Mouse (Mus musculus) liver, embryonic 15.5 days (tissue): Measurements from ENCODE around the gene Gm20916. TPM values are rescaled to one million over a fixed set of nuclear protein-coding genes. Genes with fewer than 3 reads are reported as not detected.
"Not testable (repeated sequence)": the region's sequence is repeated elsewhere in the genome, so short reads cannot be mapped to it uniquely, and the experiment has no call there.

Source experiments
- ATAC-seq: fragments of 200-750 bp; cut with Nextera tagmentation; 2 replicates; pipeline ENCODE4 v1.8.0; 2017; ENCODE audit warnings: moderate number of reproducible peaks, mild to moderate bottlenecking, moderate library complexity; ENCODE audit not compliant: insufficient read depth
- H3K27ac ChIP-seq: fragments of 300-500 bp; sonication (generic); replicated peaks from 2 replicates; pipeline ENCODE4 v1.5.1; 2015; ENCODE audit warnings: mild to moderate bottlenecking, inconsistent platforms
- H3K27me3 ChIP-seq: fragments of 300-500 bp; sonication (generic); 2 replicates; pipeline ENCODE4 v1.6.1; 2015; ENCODE audit warnings: mild to moderate bottlenecking, inconsistent platforms
- H3K36me3 ChIP-seq: fragments of 300-500 bp; sonication (generic); replicated peaks from 2 replicates; pipeline ENCODE4 v1.6.1; 2015; ENCODE audit warnings: moderate library complexity, mild to moderate bottlenecking, inconsistent platforms
- H3K4me1 ChIP-seq: fragments of 300-500 bp; sonication (generic); replicated peaks from 2 replicates; pipeline ENCODE4 v1.6.1; 2015; ENCODE audit warnings: inconsistent platforms
- H3K4me2 ChIP-seq: fragments of 300-500 bp; sonication (generic); 2 replicates; pipeline ENCODE4 v1.6.1; 2015; ENCODE audit warnings: moderate library complexity, mild to moderate bottlenecking, inconsistent platforms
- H3K4me3 ChIP-seq: fragments of 300-500 bp; sonication (generic); replicated peaks from 2 replicates; pipeline ENCODE4 v1.5.1; 2015; ENCODE audit warnings: mild to moderate bottlenecking, inconsistent platforms
- H3K9ac ChIP-seq: fragments of 300-500 bp; sonication (generic); 2 replicates; pipeline ENCODE4 v1.6.1; 2015; ENCODE audit warnings: moderate library complexity, mild to moderate bottlenecking, inconsistent platforms
- H3K9me3 ChIP-seq: fragments of 300-500 bp; sonication (generic); replicated peaks from 2 replicates; pipeline ENCODE4 v1.6.1; 2016; ENCODE audit warnings: inconsistent platforms
- WGBS: fragments of 180-500 bp; shearing (Covaris S2); methylation state at CpG from one replicate; pipeline ENCODE4 v1.1.7; 2015; ENCODE audit warnings: mixed read lengths; ENCODE audit not compliant: insufficient replicate concordance; 5-methylcytosine and 5-hydroxymethylcytosine counted together
- polyA plus RNA-seq: library from polyadenylated mRNA; unstranded; fragments of >200 nt; fragmentation: Nextera tagmentation; extraction: Ambion mirVana; gene quantifications from 2 replicates; pipeline ENCODE4 v1.2.1, GENCODE M21; 2015

The Gm20916 gene
- polyA plus RNA-seq: not detected in 2 replicates

DNA sequence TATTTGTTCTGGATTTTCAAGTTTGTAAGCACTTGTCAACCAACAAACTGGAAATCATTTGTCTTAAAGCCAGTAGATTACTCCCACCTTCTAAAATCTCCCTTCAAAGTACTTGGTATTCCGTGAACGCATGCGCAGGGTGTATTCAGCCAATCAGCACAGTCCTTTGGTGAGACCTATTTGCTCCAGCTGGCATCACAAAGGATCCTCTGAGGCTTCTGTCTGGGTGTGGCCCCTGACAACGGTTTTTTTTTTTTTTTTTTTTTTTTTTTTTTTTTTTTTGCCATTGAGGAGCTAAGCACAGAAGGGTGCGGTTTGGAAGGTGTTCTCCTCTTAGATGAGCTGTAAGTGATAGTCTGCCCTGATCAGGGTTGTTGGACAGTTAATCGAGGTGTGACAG, at the start of gene Gm20916:
TSS of gene Gm20916 (plus strand) at position 301 of the 400 bp plus-strand sequence.
- not testable (repeated sequence) for H3K36me3 ChIP-seq, ATAC-seq, H3K27ac ChIP-seq, H3K9ac ChIP-seq, H3K4me2 ChIP-seq, H3K9me3 ChIP-seq, H3K4me3 ChIP-seq, H3K27me3 ChIP-seq, H3K4me1 ChIP-seq
- no CpG with 5 or more reads among the region's 6 CpGs for WGBS

Other genes with a start within 250 kb of the Gm20916 start
- gene Gm20917, start 168.4 kb upstream of the Gm20916 start, polyA plus RNA-seq: not detected in 2 replicates